Mouse (Mus musculus) C2C12 (cell line): ENCODE results near the gene Rhbdl2. TPM values are rescaled to one million over a fixed set of nuclear protein-coding genes. Genes with fewer than 3 reads are reported as not detected.

Experiments
- H3K27me3 ChIP-seq: one replicate; pipeline ENCODE4 v1.6.1; 2011; ENCODE audit not compliant: control insufficient read depth, insufficient read depth, insufficient read length
- H3K36me3 ChIP-seq: one replicate; pipeline ENCODE4 v1.6.1; 2011; ENCODE audit not compliant: control insufficient read depth, insufficient read depth
- H3K4me3 ChIP-seq: one replicate; pipeline ENCODE4 v1.5.1; 2011; ENCODE audit warnings: mild to moderate bottlenecking, control low read depth; ENCODE audit not compliant: poor library complexity, insufficient read depth, severe bottlenecking
- H3K79me2 ChIP-seq: one replicate; pipeline ENCODE4 v1.6.1; 2011; ENCODE audit not compliant: control insufficient read depth, insufficient read depth
- H3K79me3 ChIP-seq: one replicate; pipeline ENCODE4 v1.6.1; 2011; ENCODE audit warnings: low read depth, control low read depth
- H3ac ChIP-seq: one replicate; pipeline ENCODE3; 2011; ENCODE audit warnings: low read depth; ENCODE audit not compliant: control insufficient read depth, insufficient read length
- CEBPB ChIP-seq: IDR thresholded peaks from one replicate; pipeline ENCODE4 v1.6.1; 2011; ENCODE audit warnings: low read depth, mild to moderate bottlenecking, control low read depth, moderate library complexity
- CTCF ChIP-seq: IDR thresholded peaks from one replicate; pipeline ENCODE4 v1.5.1; 2011; ENCODE audit not compliant: control insufficient read depth, insufficient read depth, insufficient read length
- FOSL1 ChIP-seq: IDR thresholded peaks from one replicate; pipeline ENCODE4 v1.8.0; 2011; ENCODE audit warnings: mild to moderate bottlenecking, low read length; ENCODE audit not compliant: poor library complexity, insufficient read depth, severe bottlenecking
- MAX ChIP-seq: IDR thresholded peaks from one replicate; pipeline ENCODE4 v1.6.1; 2011; ENCODE audit warnings: mild to moderate bottlenecking, control low read depth
- MYOD1 ChIP-seq: IDR thresholded peaks from one replicate; pipeline ENCODE4 v1.6.1; 2011; ENCODE audit warnings: low read depth; ENCODE audit not compliant: control insufficient read depth, insufficient read length
- MYOG ChIP-seq: IDR thresholded peaks from one replicate; pipeline ENCODE4 v1.6.1; 2011; ENCODE audit not compliant: control insufficient read depth, insufficient read length; ENCODE audit errors: extremely low read depth
- USF1 ChIP-seq: IDR thresholded peaks from one replicate; pipeline ENCODE4 v1.6.1; 2011; ENCODE audit warnings: low read depth, mild to moderate bottlenecking, control low read depth, moderate library complexity
- long read RNA-seq, 2 experiments: library from polyadenylated mRNA; unstranded; transcript quantifications; one replicate each; pipeline ENCODE4 v2.0.0; 2019 to 2020
- polyA plus RNA-seq: library from polyadenylated mRNA; unstranded; fragments of >200 nt; fragmentation: generic; extraction: Trizol; gene quantifications from one replicate; pipeline ENCODE4 v1.2.1, GENCODE M21; 2012; ENCODE audit warnings: missing spikeins

Rhbdl2 gene
- 0.14 TPM for polyA plus RNA-seq
- long read RNA-seq, experiment 1, partial matches to known transcripts, result 1 of 2 reads
- long read RNA-seq, experiment 1, other reads (novel, unspliced or antisense), result 0 of 2 reads
- long read RNA-seq, experiment 2, result 0 reads

DNA sequence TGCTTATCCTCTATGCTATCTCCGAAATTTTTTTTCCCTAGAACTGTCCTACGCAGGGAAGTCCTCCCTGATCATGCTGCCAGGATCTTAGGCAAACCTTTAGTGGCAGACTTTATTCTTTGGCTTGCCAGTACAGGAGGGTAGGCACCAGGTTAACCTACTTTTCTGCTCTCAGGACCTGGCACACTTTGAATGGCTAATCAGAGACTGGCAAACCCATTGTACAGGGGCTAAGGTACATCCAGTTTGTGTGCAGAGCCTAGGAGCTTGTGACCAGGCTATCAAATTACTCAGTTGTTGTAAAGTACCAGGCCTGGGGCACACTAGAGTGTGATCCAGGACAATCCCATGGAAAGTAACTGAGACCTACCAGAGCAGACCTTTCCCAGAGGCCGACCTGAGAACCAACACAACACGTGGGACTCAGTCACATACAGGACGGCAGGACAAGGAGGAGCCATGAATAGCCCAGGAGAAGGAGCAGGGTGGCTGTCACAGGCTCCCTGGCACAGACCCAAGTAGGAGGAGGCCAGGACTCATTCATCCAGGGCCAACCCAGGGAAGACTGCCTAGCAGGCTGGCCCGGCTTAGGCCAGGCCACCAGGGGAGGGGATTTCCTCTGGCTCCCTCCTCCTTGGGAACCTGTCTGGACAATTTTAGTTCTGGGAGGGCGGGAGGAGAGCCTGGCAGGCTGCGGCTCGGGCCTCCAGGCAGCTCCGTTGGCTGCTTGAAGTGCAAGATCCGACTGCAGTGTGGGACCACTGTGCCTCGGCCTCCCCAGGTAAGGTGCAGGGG, at the start of gene Rhbdl2:
Gene Rhbdl2, plus strand, starts transcription at position 684 of the 795 bp plus-strand sequence.
- H3K27me3 ChIP-seq, result no peaks in the 10 kb centered on the region
- H3K79me3 ChIP-seq, result no peaks in the 10 kb centered on the region
- TF ChIP-seq MYOG, result no peak
- TF ChIP-seq FOSL1, result no peak
- no peak for TF ChIP-seq CTCF
- TF ChIP-seq CEBPB, result no peak
- no peak for TF ChIP-seq MYOD1
- TF ChIP-seq USF1, result no peak
- TF ChIP-seq MAX, result no peak
- no peak within 1 kb of the TSS for H3K4me3 ChIP-seq
- no peaks in the 10 kb centered on the region for H3K36me3 ChIP-seq
- H3ac ChIP-seq, result no peak within 1 kb of the TSS
- no peaks in the 10 kb centered on the region for H3K79me2 ChIP-seq

DNA sequence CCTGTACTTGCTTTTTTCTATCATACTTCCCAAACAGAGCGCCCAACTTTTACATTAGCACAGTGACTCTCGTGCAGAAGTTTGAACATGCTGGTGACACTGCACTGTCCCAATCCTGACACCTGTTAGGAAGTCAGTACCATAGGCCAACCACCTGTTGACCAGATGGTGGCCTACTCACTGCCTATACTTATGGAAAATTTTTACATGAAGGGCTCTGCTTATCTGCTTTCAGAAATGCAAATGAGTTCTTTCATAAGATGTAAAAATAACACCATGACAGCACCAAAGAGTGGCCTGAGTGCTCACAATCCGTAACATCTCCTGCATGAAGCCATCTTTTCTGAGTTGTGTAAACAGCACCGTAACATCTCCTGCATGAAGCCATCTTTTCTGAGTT, 49.0 kb upstream of the Rhbdl2 start:
- no peak for TF ChIP-seq FOSL1

DNA sequence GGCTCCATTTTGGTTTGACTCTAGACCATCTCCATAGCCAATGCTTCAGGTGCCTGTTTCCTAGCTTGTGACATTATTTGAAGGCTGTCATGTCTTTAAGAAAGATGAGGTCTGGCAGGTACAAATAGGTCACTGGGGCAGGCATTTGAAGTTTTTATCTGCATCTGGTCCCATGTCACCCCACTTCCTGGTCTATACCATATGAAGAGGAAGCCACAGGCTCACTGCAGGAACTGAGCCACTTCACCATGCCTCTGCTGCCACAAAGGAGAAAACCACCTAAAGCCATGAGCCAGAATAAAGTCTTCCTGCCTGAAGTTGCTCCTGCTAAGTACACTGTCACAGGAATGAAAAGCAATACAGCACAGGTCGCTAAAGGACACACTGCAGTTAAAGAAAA, 44.8 kb upstream of the Rhbdl2 start:
- Histone ChIP-seq H3ac (no peak overlapping the region), H3K79me2 (peaks cover 74% of the 10 kb centered on the region), H3K79me3 (peaks cover 51% of the 10 kb centered on the region), H3K36me3 (peaks cover 62% of the 10 kb centered on the region), H3K27me3 (no peaks in the 10 kb centered on the region), H3K4me3 (no peak overlapping the region)
- TF ChIP-seq CTCF (no peak), MYOD1 (no peak), MYOG (no peak), FOSL1 (no peak), CEBPB (no peak), USF1 (no peak), MAX (no peak)

More for the DNA sequence above, 49.0 kb upstream of the Rhbdl2 start:
- Histone ChIP-seq H3ac (no peak overlapping the region), H3K79me3 (peaks cover 15% of the 10 kb centered on the region), H3K36me3 (peaks cover 83% of the 10 kb centered on the region), H3K4me3 (no peak overlapping the region), H3K79me2 (peaks cover 33% of the 10 kb centered on the region), H3K27me3 (no peaks in the 10 kb centered on the region)

DNA sequence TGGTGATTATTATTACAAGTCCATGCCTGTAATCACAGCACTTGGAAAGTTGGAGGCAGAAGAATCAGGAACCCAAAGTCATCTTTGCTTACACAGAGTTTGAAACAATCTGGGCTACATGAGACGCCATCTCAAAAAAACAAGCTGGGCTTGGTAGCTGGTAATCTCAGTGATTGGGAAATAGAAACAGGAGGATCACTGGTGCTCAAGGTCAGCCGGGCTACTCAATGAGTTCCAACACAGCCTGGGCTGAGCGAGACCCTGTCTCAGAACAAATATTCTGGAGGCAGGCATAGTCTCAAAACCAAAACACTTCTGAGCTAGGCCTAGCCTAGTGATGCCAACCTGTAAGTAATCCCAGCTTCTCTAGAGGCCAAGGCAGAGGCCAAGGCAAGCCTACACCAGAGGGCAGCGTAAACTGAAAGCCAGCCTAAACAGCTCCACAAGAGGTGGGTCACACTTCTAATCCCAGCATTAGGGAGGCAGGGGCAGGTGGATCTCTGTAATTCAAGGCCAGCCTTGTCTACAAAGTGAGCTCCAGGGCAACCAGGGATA, 42.4 kb upstream of the Rhbdl2 start:
- H3K36me3 ChIP-seq, result peaks cover 38% of the 10 kb centered on the region
- H3K4me3 ChIP-seq, result no peak overlapping the region
- TF ChIP-seq FOSL1 (no peak), CEBPB (no peak), MYOG (no peak), CTCF (no peak), USF1 (no peak), MAX (no peak), MYOD1 (no peak)
- H3K79me3 ChIP-seq, result peaks cover 70% of the 10 kb centered on the region
- H3K79me2 ChIP-seq, result peaks cover 97% of the 10 kb centered on the region
- H3ac ChIP-seq, result no peak overlapping the region
- H3K27me3 ChIP-seq, result no peaks in the 10 kb centered on the region

DNA sequence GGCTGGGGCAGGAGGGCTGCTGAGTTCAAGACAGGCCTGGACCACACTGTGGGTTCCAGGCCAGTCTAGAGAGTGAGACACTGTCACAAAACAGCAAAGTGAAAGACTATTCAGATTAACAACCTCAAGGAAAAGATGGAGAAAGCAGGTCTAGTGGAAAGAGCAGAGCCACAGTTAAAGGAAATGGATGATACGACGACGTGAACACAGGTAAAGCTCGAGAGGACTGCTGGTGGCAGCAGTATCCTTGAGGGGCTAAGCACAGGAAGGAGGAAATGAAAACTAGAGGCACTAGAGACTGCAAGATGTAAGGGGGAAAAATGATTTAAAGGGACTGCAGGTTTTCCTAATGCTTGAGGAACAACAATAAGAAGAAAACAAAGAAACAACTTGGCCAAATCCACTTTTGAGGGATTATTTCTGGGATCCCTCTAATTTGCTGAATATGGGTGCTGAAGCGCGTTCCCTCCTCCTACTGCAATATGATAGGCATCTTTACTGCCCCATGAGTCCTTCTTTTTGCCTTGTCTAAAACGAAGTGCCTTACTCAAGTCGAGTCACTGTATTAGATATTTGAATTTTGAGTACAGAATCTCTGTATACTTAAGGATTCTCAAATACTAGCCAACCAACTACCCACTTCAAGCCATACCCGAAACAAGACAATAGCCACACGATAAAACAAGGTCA, 38.8 kb upstream of the Rhbdl2 start:
- Histone ChIP-seq H3K27me3 (no peaks in the 10 kb centered on the region), H3K4me3 (peak overlapping the region; percentile 97), H3K79me2 (peaks cover 63% of the 10 kb centered on the region), H3K36me3 (peaks cover 5% of the 10 kb centered on the region), H3K79me3 (peaks cover 55% of the 10 kb centered on the region), H3ac (peak overlapping the region; percentile 87)
- TF ChIP-seq MAX (no peak), MYOD1 (no peak), MYOG (no peak), FOSL1 (no peak), USF1 (no peak)
